Mouse (Mus musculus): ENCODE data around the gene Esrrg.

- no peak for TF ChIP-seq CTCF (IDR thresholded peaks at IDR 0.05; ENCODE audit: borderline replicate concordance, insufficient read depth, low read length)
- TF ChIP-seq POLR2A (IDR thresholded peaks at IDR 0.05; ENCODE audit: low read depth, low read length): no peak
These were observed 171.1 kb downstream of the Esrrg start for GRCm38 (mm10) chr1:187779589-187780178.

Data from embryonic fibroblast, embryonic 13.5 days (primary cell).